Mouse (Mus musculus) liver, embryonic 12.5 days (tissue): ENCODE data around the gene Sobp. TPM values are rescaled to one million over a fixed set of nuclear protein-coding genes. Genes with fewer than 3 reads are reported as not detected.

Experiments
- ATAC-seq: fragments of 200-750 bp; cut with Nextera tagmentation; 2 replicates; pipeline ENCODE4 v1.8.0; 2017; ENCODE audit warnings: moderate number of reproducible peaks, mild to moderate bottlenecking, moderate library complexity
- H3K27ac ChIP-seq: fragments of 300-500 bp; sonication (generic); 2 replicates; pipeline ENCODE4 v1.5.1; 2016; ENCODE audit warnings: mild to moderate bottlenecking
- H3K27me3 ChIP-seq: fragments of 300-500 bp; sonication (generic); replicated peaks from 2 replicates; pipeline ENCODE4 v1.6.1; 2016; ENCODE audit warnings: mild to moderate bottlenecking, moderate library complexity
- H3K36me3 ChIP-seq: fragments of 300-500 bp; sonication (generic); 2 replicates; pipeline ENCODE4 v1.6.1; 2016; ENCODE audit warnings: mild to moderate bottlenecking, moderate library complexity
- H3K4me1 ChIP-seq: fragments of 300-500 bp; sonication (generic); 2 replicates; pipeline ENCODE4 v1.6.1; 2016
- H3K4me2 ChIP-seq: fragments of 300-500 bp; sonication (generic); 2 replicates; pipeline ENCODE4 v1.6.1; 2016; ENCODE audit warnings: mild to moderate bottlenecking, moderate library complexity
- H3K4me3 ChIP-seq: fragments of 300-500 bp; sonication (generic); 2 replicates; pipeline ENCODE4 v1.5.1; 2016; ENCODE audit warnings: mild to moderate bottlenecking, moderate library complexity
- H3K9ac ChIP-seq: fragments of 300-500 bp; sonication (generic); 2 replicates; pipeline ENCODE4 v1.6.1; 2016; ENCODE audit warnings: mild to moderate bottlenecking, moderate library complexity
- H3K9me3 ChIP-seq: fragments of 300-500 bp; sonication (generic); replicated peaks from 2 replicates; pipeline ENCODE4 v1.6.1; 2016; ENCODE audit warnings: mild to moderate bottlenecking, moderate library complexity
- WGBS: fragments of 180-500 bp; shearing (Covaris S2); methylation state at CpG from one replicate; pipeline ENCODE4 v1.1.7; 2016; ENCODE audit not compliant: insufficient replicate concordance; 5-methylcytosine and 5-hydroxymethylcytosine counted together
- polyA plus RNA-seq: library from polyadenylated mRNA; unstranded; fragments of >200 nt; fragmentation: Nextera tagmentation; extraction: Ambion mirVana; gene quantifications from 2 replicates; pipeline ENCODE4 v1.2.1, GENCODE M21; 2016

Sobp gene
- 0.04 and 0.16 TPM in 2 replicates for polyA plus RNA-seq

DNA sequence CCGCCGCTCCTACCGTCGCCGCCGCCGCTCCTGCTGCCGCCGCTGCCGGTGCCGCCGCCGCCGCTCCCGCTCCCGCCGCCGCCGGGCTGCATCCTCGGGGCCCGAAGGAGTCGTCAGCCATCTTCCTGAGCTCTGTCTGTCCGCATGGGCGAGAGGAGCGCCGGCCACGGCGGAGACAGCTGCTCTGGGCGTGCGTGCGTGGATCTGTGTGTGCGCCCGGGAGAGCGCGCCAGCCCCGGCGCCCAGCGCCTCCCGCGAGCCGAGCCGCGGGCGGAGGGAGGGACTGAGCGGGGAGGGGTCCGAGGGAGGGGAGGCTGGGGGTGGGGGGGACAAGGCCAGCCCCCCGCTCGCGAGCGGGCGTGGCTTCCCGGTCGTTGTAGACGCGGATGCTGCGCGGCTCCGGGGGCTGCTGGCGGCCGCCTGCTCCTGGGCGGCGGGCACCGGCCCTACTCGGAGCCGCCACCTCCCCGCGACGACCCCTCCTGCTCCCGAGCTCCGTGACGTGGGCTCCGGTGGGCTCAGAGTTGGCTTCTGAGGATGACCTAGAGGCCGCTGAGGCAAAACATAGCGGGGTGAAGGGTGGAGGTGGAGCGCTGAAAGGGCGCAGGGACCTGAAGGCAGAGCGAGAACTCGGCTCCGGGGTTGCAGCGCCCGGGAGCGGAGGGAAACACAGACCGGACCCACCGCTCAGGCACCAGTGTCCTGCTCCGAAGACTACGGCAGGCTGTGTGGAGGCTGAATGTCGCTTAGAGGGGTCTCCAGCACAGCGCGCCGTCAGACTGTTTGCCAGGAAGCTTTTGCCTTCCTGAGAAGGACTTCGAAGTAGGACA is at the start of gene Sobp, which contains the start of gene 9030612E09Rik:
Gene Sobp (minus strand): TSS at position 205 of the 830 bp plus-strand sequence.
Gene 9030612E09Rik (plus strand): TSS at position 379 of the 830 bp plus-strand sequence.
- under 1% methylated on average over 87 of the region's 91 CpGs for WGBS
- H3K4me2 ChIP-seq: peak within 1 kb of the TSS; percentile 77
- H3K36me3 ChIP-seq: no peaks in the 10 kb centered on the region
- peak within 1 kb of the TSS; percentile 39; the same call in 1 of the 2 replicates for H3K9ac ChIP-seq
- H3K9me3 ChIP-seq: no peaks in the 10 kb centered on the region
- H3K27me3 ChIP-seq: peaks cover 91% of the 10 kb centered on the region
- H3K4me1 ChIP-seq: 0 out of 2 replicates have a peak, but pooled peaks cover 9% of the 10 kb centered on the region
- no peak within 1 kb of the TSS for H3K27ac ChIP-seq
- peak within 1 kb of the TSS; percentile 57 for H3K4me3 ChIP-seq
- ATAC-seq: no peak

DNA sequence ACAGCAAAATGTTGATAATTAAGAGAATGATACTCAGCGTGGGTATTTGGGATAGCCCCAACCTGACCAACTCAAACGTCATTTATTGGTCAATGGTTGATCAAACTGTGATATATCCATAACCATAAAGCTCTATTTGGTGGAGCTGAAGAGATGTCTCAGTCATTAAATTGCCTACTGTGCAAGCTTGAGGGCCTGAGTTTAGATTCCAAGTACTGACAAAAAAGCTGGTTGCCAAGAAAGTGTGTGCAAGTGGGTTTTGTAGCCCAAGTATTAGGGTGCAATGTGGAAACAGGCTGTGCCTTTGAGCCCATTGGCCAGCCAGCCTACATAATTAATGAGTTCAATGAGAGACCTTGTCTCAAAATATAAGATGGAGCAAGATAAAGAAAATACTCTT is 49.1 kb upstream of the Sobp start:
- no peaks in the 10 kb centered on the region for H3K9me3 ChIP-seq
- no peak overlapping the region for H3K27ac ChIP-seq
- H3K36me3 ChIP-seq: peaks cover 12% of the 10 kb centered on the region; the same call in 1 of the 2 replicates
- H3K4me1 ChIP-seq: peaks cover 42% of the 10 kb centered on the region
- H3K9ac ChIP-seq: no peak overlapping the region
- H3K27me3 ChIP-seq: no peaks in the 10 kb centered on the region
- ATAC-seq: no peak
- no peak overlapping the region for H3K4me3 ChIP-seq
- no peak overlapping the region for H3K4me2 ChIP-seq
- 80% methylated on average over 2 of the region's 2 CpGs for WGBS

DNA sequence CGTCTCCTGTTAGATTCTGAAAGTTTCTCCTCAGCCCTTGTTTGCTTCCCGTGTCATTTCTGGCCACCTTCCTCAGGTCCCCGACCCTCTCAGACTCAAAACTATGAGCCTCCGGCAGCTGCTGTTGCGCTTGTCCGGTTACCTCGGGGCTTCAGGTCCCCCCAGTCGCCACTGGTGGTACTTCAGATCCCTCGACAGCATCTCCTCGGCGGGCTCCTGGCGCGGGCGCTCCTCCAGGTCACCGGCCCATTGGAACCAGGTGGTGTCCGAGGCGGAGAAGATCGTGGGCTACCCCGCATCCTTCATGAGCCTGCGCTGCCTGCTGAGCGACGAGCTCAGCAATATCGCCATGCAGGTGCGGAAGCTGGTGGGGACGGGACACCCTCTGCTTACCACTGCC is 47.3 kb upstream of the Sobp start:
- Histone ChIP-seq H3K4me3 (peak overlapping the region; percentile 92), H3K4me2 (peak overlapping the region; percentile 91), H3K27ac (peak overlapping the region; percentile 88), H3K36me3 (peaks cover 7% of the 10 kb centered on the region; the same call in 1 of the 2 replicates), H3K4me1 (peaks cover 34% of the 10 kb centered on the region), H3K9me3 (no peaks in the 10 kb centered on the region), H3K27me3 (no peaks in the 10 kb centered on the region), H3K9ac (peak overlapping the region; percentile 95)
- ATAC-seq: peak; percentile 52
- under 1% methylated on average over 25 of the region's 25 CpGs for WGBS

DNA sequence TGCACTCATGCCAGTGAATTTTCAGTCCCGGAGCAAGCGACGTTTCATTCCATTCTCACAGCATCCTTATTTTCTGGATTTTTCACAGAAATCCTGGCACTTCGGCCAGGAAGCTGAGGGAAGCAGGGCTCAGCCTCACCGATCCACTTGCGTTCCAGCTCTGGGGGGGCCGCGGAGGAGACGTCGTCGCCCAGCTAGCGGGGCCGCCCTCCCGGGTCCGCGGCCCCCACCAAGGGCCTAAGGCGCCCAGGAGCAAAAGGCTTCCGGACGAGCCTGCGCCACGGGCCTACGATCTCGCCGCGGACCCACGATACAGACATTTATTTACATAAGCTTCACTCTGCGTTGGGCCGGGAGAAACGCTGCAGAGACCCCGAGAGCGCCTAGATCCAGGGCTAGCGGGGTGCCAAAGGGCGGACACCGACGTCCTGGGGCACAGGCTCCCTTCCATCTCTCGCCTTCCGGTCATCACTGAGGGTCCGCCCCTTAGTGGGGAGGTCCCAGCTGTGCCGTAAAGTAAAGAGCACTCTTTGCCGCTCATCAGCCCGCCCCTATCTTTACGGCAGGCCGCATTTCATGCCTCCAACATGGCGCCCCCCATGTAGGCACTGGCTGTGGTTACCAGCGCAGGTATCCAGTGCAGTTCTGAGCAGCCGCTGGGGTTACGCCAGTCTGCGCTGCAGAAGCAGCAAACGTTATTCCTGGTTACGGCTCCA is 46.7 kb upstream of the Sobp start, which contains the start of gene Pdss2:
Gene Pdss2 (plus strand): TSS at position 577 of the 716 bp plus-strand sequence.
- peak within 1 kb of the TSS; percentile 88 for H3K27ac ChIP-seq
- H3K4me3 ChIP-seq: peak within 1 kb of the TSS; percentile 92
- peak within 1 kb of the TSS; percentile 95 for H3K9ac ChIP-seq
- no peaks in the 10 kb centered on the region for H3K27me3 ChIP-seq
- H3K9me3 ChIP-seq: no peaks in the 10 kb centered on the region
- peak within 1 kb of the TSS; percentile 91 for H3K4me2 ChIP-seq
- H3K4me1 ChIP-seq: peaks cover 28% of the 10 kb centered on the region
- WGBS: under 1% methylated on average over 50 of the region's 50 CpGs
- ATAC-seq: peak; percentile 95
- peaks cover 5% of the 10 kb centered on the region; the same call in 1 of the 2 replicates for H3K36me3 ChIP-seq

DNA sequence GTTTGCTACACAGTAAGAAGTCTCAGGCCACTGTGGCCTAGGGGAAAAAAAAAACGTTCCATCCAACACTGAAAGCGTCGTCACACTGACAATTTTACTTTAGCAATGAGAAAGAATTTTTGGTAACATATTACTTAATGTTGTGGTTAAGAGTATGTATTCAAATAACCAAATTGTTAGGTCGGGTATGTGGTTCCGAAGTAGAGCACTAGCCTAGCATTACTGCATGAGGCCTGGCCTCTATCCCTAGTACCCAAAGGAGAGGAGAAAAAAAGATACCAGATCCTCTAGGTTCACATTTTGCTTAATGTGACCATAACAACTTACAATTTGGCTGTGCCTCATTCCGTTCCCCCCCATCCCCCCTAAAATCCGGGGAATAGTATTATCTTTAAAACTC is 46.1 kb upstream of the Sobp start:
- peaks cover 3% of the 10 kb centered on the region; the same call in 1 of the 2 replicates for H3K36me3 ChIP-seq
- H3K4me2 ChIP-seq: peak overlapping the region; percentile 91
- H3K27ac ChIP-seq: peak overlapping the region; percentile 88
- H3K9ac ChIP-seq: peak overlapping the region; percentile 95
- no peak for ATAC-seq
- H3K27me3 ChIP-seq: no peaks in the 10 kb centered on the region
- H3K9me3 ChIP-seq: no peaks in the 10 kb centered on the region
- peak overlapping the region; percentile 92 for H3K4me3 ChIP-seq
- peaks cover 22% of the 10 kb centered on the region for H3K4me1 ChIP-seq
- 16% methylated on average over 7 of the region's 7 CpGs for WGBS

DNA sequence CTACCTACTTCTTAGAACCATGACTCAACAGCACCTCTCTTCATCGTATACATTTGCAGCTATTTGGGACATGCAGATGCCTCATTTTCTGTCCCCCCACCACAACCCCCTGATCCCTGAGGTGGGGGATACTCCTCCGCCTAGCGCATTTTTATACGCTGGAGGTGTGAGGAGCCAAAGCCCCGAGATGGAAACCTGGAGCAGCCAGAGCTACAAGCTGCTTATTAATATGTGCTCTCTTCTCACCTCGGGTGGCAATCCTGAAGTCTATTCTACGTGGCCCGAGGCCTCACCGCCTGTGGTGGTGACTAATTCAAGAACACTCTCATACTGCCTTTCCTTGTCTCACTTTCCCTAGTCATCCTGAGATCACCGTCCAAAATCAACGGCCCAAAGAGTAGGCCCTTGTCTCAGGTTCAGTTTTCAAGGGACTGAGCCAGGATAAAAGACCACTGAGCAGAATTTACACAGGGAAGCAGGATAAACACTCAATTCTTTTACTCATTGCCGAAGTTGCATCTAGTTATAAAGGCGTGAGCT is 43.1 kb upstream of the Sobp start:
- no peaks in the 10 kb centered on the region for H3K27me3 ChIP-seq
- no peak overlapping the region for H3K4me2 ChIP-seq
- no peak overlapping the region for H3K27ac ChIP-seq
- no peaks in the 10 kb centered on the region for H3K9me3 ChIP-seq
- H3K9ac ChIP-seq: no peak overlapping the region
- H3K4me1 ChIP-seq: peaks cover 15% of the 10 kb centered on the region
- 83% methylated on average over 13 of the region's 13 CpGs for WGBS
- no peak overlapping the region for H3K4me3 ChIP-seq
- H3K36me3 ChIP-seq: no peaks in the 10 kb centered on the region
- ATAC-seq: no peak

DNA sequence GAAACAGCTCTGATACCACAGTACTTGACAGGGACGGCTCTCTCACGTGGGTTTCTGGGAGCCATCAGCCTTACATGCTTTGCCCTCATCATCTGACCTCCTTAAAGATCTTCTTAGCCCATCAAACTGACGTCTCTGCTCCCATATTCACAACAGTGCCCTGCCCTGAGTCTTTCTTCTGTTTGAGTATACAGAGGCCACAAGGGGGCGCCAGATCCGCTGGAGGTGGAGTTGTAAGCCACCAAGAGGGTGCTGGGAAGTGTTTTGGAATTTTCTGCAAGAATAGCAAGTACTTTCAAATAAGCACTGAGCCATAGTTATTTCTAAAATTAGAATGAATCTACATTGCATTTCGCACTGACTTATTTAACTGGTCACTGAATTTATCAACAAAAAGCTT is 37.5 kb upstream of the Sobp start:
- ATAC-seq: no peak

DNA sequence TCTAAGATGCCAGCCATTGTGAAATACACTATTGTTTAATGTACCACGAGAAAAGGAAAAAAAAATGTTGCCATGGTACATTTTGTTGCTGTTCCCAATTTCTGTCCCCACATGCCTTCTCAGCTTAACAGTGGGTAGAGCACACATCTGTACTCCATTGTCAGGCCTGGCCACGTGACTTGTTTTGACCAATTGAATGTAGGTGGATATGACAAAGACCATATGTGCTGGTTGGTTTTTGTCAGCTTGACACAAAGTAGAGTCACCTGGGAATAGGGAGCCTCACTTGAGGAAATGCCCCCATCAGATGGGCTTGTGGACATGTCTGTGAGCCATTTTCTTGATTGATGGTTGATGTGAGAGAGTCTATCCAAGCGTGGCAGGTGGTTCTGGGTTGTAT is 29.5 kb upstream of the Sobp start:
- Histone ChIP-seq H3K27ac (no peak overlapping the region), H3K36me3 (no peaks in the 10 kb centered on the region), H3K4me3 (no peak overlapping the region), H3K27me3 (no peaks in the 10 kb centered on the region), H3K9me3 (no peaks in the 10 kb centered on the region), H3K4me1 (no peaks in the 10 kb centered on the region), H3K9ac (no peak overlapping the region), H3K4me2 (no peak overlapping the region)
- WGBS: 64% methylated on average over 3 of the region's 3 CpGs
- no peak for ATAC-seq

More for the DNA sequence above, 37.5 kb upstream of the Sobp start:
- H3K36me3 ChIP-seq: no peaks in the 10 kb centered on the region
- no peaks in the 10 kb centered on the region for H3K27me3 ChIP-seq
- no peak overlapping the region for H3K27ac ChIP-seq
- no peak overlapping the region for H3K4me2 ChIP-seq
- no peaks in the 10 kb centered on the region for H3K4me1 ChIP-seq
- no peak overlapping the region for H3K9ac ChIP-seq
- H3K9me3 ChIP-seq: no peaks in the 10 kb centered on the region
- WGBS: 25% methylated on average over 6 of the region's 6 CpGs
- no peak overlapping the region for H3K4me3 ChIP-seq

DNA sequence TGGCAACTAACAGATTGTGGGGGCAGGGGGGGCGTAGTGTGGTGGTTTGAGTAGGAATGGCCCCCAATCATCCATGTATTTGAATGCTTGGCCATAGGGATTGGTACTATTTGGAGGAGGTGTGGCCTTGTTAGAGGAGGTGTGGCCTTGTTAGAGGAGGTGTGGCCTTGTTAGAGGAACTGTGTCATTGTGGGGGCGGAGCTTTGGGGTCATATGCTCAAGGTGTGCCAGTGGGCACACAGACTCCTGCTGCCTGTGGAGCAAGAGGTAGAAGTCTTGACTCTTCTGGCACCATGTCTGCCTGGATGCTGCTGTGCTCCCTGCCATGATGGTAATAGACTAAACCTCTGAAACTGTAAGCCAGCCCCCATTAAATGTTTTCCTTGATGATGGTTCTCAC is 25.9 kb upstream of the Sobp start:
- Histone ChIP-seq H3K27me3 (no peaks in the 10 kb centered on the region), H3K4me3 (no peak overlapping the region), H3K4me2 (no peak overlapping the region), H3K36me3 (no peaks in the 10 kb centered on the region), H3K9me3 (no peaks in the 10 kb centered on the region), H3K27ac (no peak overlapping the region), H3K9ac (no peak overlapping the region), H3K4me1 (no peaks in the 10 kb centered on the region)
- 67% methylated on average over 2 of the region's 2 CpGs for WGBS
- ATAC-seq: no peak

DNA sequence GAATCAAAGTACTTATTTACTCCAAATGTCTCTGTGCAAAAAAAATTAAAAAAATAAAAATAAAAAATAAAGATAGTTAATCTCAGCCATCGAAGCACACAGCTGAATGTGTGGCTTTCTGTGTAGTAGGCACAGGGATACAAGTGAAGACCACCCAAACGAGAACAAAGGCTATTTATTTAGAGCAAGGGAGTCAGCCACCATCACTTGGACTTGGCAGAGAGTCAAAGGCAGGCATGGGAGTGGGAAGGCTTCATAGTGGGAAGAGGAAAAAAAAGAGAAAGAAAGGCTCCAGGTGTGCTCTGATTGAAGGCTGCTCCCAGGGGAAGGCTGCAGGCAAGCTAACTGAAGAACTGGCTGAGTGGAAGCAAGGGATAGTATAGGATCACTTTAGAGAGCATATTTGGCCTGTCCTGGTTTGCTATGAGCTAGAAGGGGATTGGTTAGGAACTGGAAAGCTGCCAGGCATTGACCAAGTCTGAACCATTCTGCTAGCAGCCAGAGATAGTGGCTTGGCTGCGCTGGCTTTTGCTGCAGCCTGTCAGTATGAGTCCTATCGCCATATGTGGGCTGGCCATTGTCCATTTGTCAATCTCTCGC is 6.1 kb upstream of the Sobp start:
- no peaks in the 10 kb centered on the region for H3K4me1 ChIP-seq
- H3K4me2 ChIP-seq: no peak overlapping the region
- no peak overlapping the region for H3K9ac ChIP-seq
- H3K27me3 ChIP-seq: peaks cover 48% of the 10 kb centered on the region
- no peaks in the 10 kb centered on the region for H3K9me3 ChIP-seq
- ATAC-seq: no peak
- 47% methylated on average over 5 of the region's 5 CpGs for WGBS
- no peak overlapping the region for H3K27ac ChIP-seq
- H3K4me3 ChIP-seq: no peak overlapping the region
- H3K36me3 ChIP-seq: no peaks in the 10 kb centered on the region

DNA sequence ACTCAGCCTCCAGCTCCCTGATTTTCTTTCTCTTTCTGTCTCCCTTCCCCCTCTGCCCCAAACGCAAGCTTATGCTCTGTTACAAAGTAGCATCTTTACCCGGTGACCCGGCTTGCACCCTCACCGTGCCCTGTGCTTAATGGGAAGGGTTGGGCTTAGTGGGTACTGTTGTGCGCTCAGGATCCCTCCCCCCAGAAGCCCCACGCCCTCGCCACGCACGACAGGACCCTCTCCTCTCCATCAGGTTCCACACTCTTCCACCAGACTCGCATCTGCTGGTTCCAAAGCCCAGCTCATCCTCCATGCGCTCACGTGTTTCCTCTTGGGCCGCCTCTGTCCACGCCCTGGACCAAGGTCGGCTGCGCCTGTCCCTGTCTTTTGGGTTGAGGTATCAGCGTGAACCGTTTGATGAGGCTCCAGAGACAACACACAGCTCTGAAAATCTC is 849 bp upstream of the Sobp start:
- Histone ChIP-seq H3K27me3 (peaks cover 89% of the 10 kb centered on the region), H3K4me2 (peak overlapping the region; percentile 77), H3K4me3 (peak overlapping the region; percentile 57), H3K4me1 (0 out of 2 replicates have a peak, but pooled peaks cover 9% of the 10 kb centered on the region), H3K9ac (no peak overlapping the region), H3K9me3 (no peaks in the 10 kb centered on the region), H3K36me3 (no peaks in the 10 kb centered on the region), H3K27ac (no peak overlapping the region)
- ATAC-seq: no peak
- 1% methylated on average over 18 of the region's 18 CpGs for WGBS
